Mouse (Mus musculus): ENCODE data around the gene BC037034.

GRCm38 (mm10) chr5:138272409-138272923 lies 8.6 kb upstream of the BC037034 start, which contains the start of gene Gal3st4:
- no peak for TF ChIP-seq EP300 (IDR thresholded peaks at IDR 0.05; ENCODE audit: insufficient read depth, low read depth, low read length)
- TF ChIP-seq CTCF (IDR thresholded peaks at IDR 0.05) = no peak
